Mouse (Mus musculus) spleen, postnatal 14 days (tissue): ENCODE measurements around the gene Gtf3c2.
A peak's percentile ranks its signal among the peaks of the same experiment; 100 is the strongest.
"Not testable (repeated sequence)": the region's sequence is repeated elsewhere in the genome, so short reads cannot be mapped to it uniquely, and the experiment has no call there.

Experiments used
- DNase-seq, 2 experiments: peaks; one replicate each; pipeline ENCODE4 v3.0.0; 2021 to 2022; ENCODE audit warnings: low spot score in 2 of 2

Gtf3c2 gene

DNA sequence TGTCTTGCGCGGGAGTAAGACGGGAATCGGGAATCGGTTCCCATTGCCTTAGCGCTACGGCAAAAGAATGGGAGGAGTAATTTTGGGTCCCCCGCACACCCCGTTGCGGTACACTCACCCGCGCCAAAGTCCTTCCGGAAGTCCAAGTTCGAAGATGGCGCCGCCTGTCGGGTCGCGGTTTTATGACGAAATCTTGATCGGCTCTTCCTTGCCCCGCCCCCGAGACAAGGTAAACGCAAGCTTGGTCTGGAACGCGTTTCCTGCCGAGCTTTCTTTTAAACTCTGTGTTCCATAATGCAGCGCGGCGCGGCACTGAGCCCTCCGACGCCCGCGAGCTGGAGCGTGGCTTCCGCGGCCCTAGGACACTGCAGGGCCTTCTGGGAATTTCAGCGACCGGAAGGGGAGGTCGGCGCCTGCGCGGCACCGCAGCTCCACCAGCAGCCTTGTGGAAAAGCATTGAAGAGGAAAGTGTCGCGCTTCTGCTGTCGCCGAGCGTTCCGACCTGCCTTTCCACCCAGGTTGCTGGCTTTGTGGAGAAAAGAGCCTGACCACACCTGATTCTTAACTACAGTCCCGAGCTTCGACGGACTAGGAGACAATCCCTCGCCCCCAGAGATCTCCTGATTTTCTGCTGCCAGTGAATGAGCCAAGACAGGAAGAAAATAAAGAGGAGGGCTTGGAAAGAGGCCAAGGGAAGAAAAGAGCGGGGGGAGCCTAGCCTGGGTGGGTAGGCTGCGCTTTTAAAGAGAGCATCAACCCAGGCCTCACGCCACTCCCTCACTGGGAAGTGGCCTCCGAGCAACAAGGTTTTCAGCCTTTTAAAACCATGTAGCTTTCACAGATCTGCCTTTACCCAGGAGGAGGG is at the start of gene Gtf3c2, which contains the start of gene Gm29609:
Gene Gtf3c2 (minus strand): TSS at position 379 of the 865 bp plus-strand sequence.
Gene Gm29609 (minus strand): TSS at position 146 of the 865 bp plus-strand sequence.
- peak; percentile 85 to 92 for DNase-seq

- no peak for DNase-seq
Measured at GRCm38 (mm10) chr5:31226641-31227040, 46.7 kb upstream of the Gtf3c2 start.

GRCm38 (mm10) chr5:31222696-31223095 is 42.8 kb upstream of the Gtf3c2 start:
- no peak for DNase-seq

- DNase-seq = peak in 1 of 2 experiments; percentile 45
Measured at GRCm38 (mm10) chr5:31221304-31221945, 41.5 kb upstream of the Gtf3c2 start.

DNA sequence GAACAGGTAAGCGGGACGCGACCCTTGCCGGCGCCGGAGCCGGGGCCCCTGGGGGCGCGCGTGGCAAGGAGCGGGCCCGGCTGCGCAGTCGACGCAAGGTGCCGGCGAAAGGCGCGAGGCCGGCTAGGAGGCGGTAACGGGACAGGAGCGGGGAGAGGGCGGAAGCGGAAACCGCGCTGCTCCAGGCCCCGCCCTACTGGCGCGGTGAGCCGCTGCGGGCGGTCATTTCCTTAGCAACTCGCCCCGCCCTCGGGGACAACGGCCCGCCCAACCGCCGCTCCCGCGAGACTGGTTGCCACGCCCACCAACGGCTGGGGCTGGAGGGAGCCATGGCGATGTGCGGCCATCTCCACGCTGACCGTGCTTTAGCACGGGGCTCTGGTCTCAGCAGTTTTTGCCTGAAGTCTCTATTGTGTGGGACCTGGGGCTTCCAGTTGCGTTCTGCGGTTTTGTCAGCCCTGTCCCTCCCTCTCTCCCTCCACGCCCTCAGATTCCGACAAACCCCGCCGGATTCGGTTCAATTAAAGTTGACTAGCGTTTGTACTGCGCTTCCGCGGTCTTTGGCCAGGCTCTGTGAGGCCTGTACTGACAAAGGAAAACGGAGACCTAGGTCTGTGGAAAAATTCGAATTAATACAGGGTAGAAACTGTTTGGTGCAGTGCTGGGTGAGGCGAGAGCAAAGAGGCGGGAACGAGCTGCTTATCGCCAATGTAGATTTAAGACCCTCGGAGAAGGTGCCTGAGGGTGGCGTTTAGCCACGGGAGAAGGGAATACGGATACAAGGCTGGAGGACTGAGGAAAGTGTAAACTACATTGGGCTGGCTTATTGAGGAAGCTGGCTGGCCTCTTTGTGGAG is 40.7 kb upstream of the Gtf3c2 start, which contains the start of gene Ppm1g:
Gene Ppm1g (minus strand): TSS at position 240 of the 856 bp plus-strand sequence.
- DNase-seq = peak; percentile 99

GRCm38 (mm10) chr5:31219911-31220447 is 40.0 kb upstream of the Gtf3c2 start:
- DNase-seq = no peak

GRCm38 (mm10) chr5:31219474-31219873 is 39.5 kb upstream of the Gtf3c2 start:
- no peak for DNase-seq

DNA sequence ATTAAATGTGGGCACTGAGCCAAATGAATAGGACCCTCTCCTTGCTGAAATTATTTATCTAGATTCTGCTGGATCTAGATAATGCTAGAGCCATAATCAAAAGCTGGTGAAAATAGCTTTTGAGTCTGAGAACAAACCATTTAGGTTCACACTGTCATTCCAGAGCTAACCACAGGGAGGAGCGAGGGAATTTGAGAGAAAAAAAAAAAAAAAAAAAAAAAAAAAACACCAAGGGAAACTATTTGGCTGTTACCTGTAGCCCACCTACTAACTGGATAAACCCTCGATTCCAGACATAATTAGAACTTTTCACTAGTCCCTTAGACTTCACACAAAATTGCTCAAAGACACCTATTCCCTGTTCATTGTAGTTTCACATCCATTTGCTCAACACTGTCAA is 39.1 kb upstream of the Gtf3c2 start:
- DNase-seq = no peak

DNA sequence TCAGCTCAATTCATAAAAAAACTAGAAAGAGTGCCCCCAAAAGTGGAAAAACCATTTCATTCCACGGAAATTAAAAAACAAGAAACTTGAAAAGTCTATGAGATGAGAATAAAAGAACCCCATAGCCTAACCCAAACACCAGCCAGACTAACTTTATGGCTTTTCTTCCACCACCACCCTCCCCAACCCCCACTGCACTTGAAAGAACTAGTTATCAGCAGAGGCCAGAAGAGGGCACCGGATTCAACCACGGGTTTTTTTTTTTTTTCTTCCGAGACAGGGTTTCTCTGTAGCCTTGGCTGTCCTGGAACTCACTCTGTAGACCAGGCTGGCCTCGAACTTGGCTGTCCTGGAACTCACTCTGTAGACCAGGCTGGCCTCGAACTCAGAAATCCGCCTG is 38.4 kb upstream of the Gtf3c2 start:
- DNase-seq = peak in 1 of 2 experiments; percentile 44

- not testable (repeated sequence) for DNase-seq
Measured at GRCm38 (mm10) chr5:31216554-31216953, 36.6 kb upstream of the Gtf3c2 start.

GRCm38 (mm10) chr5:31204421-31204820 is 24.5 kb upstream of the Gtf3c2 start:
- no peak for DNase-seq

DNA sequence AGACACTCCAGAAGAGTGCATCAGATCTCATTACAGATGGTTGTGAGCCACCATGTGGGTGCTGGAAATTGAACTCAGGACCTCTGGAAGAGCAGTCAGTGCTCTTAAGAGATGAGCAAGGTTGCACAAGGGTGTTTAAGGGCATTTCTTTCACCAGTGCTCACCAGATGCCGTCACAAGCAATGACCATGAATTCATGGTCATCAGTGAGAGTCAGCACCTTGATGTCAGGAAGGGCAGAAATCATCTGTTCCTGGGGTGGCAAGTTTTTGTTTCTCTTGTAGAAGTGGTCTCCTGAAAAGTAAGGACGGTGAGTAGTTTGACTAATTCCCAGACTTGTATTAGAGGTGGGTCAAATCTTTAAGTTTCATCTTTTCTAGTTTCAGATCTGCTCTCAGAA is 23.9 kb upstream of the Gtf3c2 start:
- no peak for DNase-seq

- no peak for DNase-seq
Measured at GRCm38 (mm10) chr5:31202933-31203332, 23.0 kb upstream of the Gtf3c2 start.

GRCm38 (mm10) chr5:31201742-31202590 is 22.0 kb upstream of the Gtf3c2 start, which contains the start of gene Zfp513:
TSS of gene Zfp513 (minus strand) at chr5:31202303.
- peak; percentile 83 to 88 for DNase-seq

DNA sequence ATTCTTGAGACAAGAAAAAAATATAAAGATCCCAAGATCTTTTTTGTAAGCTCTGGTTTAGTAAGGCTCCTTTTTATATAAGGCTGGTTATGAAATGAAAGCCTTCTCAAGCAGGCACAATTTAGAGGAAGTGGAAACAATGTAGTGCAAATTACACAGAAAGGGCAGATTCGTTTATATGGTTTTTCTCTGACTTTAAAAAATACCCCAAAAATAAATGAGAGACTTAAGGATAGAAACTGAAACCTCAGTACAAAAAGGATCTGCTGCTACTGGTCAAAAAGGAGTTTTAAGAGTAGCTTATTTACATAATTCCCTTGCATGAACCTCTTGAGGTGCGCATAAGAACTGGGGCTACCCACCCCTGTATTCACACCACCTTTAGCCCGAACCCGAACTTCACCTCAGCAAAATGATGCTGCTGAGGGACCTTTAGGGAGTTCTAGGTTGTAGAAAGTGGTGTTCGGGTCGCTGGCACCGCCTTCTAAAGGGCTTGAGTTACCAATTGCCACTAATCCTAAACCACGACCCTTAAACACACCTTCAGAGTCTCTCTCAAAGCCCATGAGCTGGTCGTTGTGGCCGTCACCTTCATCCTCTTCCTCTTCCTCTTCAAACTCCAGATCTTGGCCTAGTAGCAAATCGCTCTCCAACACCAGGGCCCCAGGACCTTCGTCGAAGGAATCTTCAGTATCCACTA is 21.2 kb upstream of the Gtf3c2 start:
- DNase-seq = no peak

DNA sequence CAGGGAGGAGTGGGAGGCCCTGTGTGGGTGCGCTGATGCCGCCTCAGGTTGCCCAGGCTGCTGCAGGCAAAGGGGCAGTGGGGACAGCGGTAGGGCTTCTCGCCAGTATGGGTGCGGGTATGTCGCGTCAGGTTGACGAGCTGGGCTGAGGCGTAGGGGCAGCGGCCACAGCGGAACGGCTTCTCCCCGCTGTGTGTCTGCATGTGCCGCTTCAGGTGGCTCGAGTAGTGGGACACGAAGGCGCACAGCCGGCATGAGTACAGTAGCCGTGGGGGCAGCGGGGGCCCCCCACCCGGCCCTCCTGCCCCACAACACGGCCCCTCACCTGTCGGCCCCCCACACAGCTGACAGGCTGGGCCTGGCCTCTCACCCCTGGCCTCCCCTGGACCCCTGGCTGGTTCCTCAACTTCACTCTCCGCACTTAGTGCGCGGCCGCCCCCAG is 20.4 kb upstream of the Gtf3c2 start:
- DNase-seq = no peak

DNA sequence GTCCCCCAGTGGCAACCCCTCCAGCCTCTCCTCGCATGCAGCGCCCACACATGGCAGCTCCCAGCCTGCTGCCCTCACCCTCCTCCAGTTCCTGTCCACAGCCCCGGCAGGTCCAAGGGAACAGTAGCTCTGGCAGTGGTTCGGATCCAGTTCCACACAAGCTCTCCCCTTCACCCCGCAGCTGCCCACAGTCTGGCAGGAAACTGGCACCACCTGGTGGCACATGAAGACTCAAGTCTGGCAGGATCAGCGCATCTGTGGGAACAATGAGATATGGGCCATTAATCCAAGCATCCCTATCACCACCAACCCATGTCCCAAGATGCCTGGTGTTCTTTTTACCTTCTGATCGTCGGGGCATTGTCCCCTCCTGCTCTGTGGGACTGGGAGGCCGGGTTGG is 19.9 kb upstream of the Gtf3c2 start:
- no peak for DNase-seq

DNA sequence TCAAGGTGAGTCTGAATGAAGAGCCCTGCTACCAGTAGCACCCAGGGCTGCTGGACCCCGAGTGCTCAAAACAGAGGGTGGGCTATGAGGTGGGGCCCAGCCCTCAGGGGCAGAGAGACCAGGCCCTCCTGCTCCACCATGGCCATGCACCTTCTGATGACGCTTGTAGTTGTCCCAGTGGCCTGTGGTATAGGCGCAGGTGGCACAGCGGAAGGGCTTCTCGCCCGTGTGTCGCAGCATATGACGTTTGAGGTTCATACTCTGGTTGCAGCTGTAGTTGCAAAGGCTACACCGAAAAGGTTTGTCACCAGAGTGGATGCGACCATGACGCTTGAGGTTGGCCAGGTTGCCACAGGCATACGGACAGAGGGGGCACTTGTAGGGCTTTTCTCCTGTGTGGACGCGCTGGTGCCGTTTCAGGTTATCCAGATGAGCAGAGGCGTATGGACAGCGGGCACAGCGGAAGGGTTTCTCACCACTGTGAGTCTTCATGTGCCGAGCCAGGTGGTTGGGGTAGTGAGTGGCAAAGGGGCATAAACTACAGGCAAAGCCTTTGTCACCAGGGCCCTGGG is 19.5 kb upstream of the Gtf3c2 start:
- DNase-seq = no peak

GRCm38 (mm10) chr5:31198616-31199320 is 18.8 kb upstream of the Gtf3c2 start:
- no peak for DNase-seq
